Mouse (Mus musculus): ENCODE results near the gene Hmgb1.

DNA sequence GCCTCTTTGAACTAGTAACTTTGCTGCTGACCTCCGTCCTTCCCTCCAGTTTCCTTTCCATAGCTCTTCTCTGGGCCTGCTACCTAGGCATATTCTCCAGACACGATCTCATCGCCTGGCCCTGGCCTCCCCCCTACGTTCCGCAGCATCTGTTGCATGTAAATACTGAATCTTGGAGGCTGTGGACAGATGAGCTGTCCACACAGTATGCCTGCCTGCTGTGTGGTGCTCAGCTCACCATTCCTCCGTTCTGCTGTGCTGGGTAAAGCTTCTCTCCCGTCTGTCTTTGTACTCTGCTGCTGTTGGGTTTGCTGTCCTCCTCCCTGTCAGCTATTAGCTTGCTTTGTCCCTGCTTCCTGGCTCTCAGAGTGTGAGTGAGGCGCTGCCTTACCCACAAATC is 21.0 kb upstream of the Hmgb1 start:
- TF ChIP-seq CTCF (IDR thresholded peaks at IDR 0.05; ENCODE audit: borderline replicate concordance, insufficient read depth, low read depth, low read length) (no peak), POLR2A (IDR thresholded peaks at IDR 0.05; ENCODE audit: borderline replicate concordance, insufficient read depth, low read length) (no peak)
